Mouse (Mus musculus): Measurements from ENCODE around the gene Fam92b. TPM values are rescaled to one million over a fixed set of nuclear protein-coding genes. Genes with fewer than 3 reads are reported as not detected.

Fam92b gene
- polyA plus RNA-seq, 1 experiment from 2014 or later, result not detected

DNA sequence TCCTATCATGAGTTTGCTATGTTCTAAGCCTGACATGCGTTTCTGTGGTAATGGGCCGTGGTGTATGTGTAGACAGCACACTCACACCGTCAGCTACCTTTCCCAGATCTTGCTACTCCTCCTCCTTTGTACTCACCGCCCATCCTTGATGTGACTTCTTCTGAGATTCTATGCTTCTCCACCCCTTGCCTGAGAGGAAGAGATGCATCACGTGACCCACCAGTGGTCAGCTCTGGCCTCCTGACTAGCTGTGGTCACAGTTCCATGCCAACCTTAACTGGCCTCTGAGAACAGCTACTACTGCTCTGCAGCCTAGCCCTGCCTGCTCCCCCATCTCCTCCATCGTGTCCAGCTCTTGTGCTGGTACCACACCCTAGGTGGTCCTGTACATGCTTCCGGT lies 41.6 kb downstream of the Fam92b start:
- no peaks in the 10 kb centered on the region for H3K9me3 ChIP-seq (replicated peaks; ENCODE audit: low read length)
- no peak overlapping the region for H3K27ac ChIP-seq
- WGBS, result 89% methylated on average over 7 of the region's 7 CpGs
- no peaks in the 10 kb centered on the region for H3K4me1 ChIP-seq (replicated peaks; ENCODE audit: insufficient read depth, low read length)
- H3K4me2 ChIP-seq (ENCODE audit: low read length), result no peak overlapping the region
- no peak for ATAC-seq (replicated peaks; ENCODE audit: low FRiP score, low read depth)
- H3K36me3 ChIP-seq (ENCODE audit: insufficient read depth, low read length), result no peaks in the 10 kb centered on the region
- TF ChIP-seq CTCF (IDR thresholded peaks at IDR 0.05; ENCODE audit: low read depth), result no peak
- no peak for DNase-seq (ENCODE audit: low spot score)
- H3K4me3 ChIP-seq (replicated peaks; ENCODE audit: low read depth, low read length), result no peak overlapping the region
- no peak overlapping the region for H3K9ac ChIP-seq (ENCODE audit: low read depth, low read length)
- no peaks in the 10 kb centered on the region for H3K27me3 ChIP-seq (ENCODE audit: insufficient read depth, low read length)

DNA sequence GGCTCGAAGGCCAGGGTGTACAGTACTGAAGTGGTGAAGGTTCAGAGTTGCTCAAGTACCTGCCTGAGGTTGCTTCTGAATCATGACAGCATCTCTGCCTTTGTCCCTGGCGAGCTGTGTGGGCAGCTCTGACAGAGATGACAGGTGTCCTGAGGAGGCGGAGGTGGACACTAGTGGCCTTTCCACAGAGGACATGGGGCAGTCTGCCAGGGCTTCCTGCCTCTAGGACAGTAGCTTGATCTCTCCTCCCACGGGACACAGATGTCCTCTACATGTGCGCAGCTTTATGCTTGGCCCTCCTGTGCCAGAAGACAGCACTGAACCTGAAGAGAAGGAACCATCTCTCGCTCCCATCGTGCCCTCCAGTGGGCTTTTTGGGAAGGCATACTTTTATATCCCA lies 44.1 kb downstream of the Fam92b start:
- no peak for ATAC-seq (replicated peaks; ENCODE audit: low FRiP score, low read depth)
- H3K27ac ChIP-seq, result no peak overlapping the region
- H3K4me3 ChIP-seq (replicated peaks; ENCODE audit: low read depth, low read length), result no peak overlapping the region
- DNase-seq (ENCODE audit: low spot score), result no peak
- no peaks in the 10 kb centered on the region for H3K36me3 ChIP-seq (ENCODE audit: insufficient read depth, low read length)
- no peak overlapping the region for H3K4me2 ChIP-seq (ENCODE audit: low read length)
- H3K27me3 ChIP-seq (ENCODE audit: insufficient read depth, low read length), result no peaks in the 10 kb centered on the region
- 77% methylated on average over 7 of the region's 7 CpGs for WGBS
- TF ChIP-seq CTCF (IDR thresholded peaks at IDR 0.05; ENCODE audit: low read depth), result peak; percentile 25; the same call in 1 of the 2 replicates
- no peaks in the 10 kb centered on the region for H3K4me1 ChIP-seq (replicated peaks; ENCODE audit: insufficient read depth, low read length)
- no peak overlapping the region for H3K9ac ChIP-seq (ENCODE audit: low read depth, low read length)
- no peaks in the 10 kb centered on the region for H3K9me3 ChIP-seq (replicated peaks; ENCODE audit: low read length)

DNA sequence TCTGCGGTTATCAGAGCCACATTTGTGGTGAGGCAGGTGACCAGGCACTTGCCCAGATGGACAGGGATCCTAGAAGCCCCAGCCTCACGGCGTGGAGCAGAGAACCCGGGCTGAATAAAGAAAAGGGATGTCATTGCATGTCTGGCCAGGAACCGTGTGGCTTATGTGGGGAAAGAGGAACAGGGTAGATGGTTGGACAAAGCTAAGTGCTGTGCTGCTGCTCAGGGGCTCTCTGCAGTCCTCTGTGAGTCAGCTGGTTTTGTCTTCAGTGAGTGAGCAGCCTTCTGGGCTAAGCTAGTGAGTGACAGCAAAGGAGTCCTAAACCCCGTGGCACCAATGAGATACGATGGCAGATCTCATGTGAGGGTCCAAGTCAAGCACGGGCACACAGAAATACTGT lies 46.1 kb downstream of the Fam92b start:
- Histone ChIP-seq H3K4me1 (replicated peaks; ENCODE audit: insufficient read depth, low read length) (no peaks in the 10 kb centered on the region), H3K36me3 (ENCODE audit: insufficient read depth, low read length) (no peaks in the 10 kb centered on the region), H3K9me3 (replicated peaks; ENCODE audit: low read length) (no peaks in the 10 kb centered on the region), H3K27ac (no peak overlapping the region), H3K4me2 (ENCODE audit: low read length) (no peak overlapping the region), H3K9ac (ENCODE audit: low read depth, low read length) (no peak overlapping the region), H3K27me3 (ENCODE audit: insufficient read depth, low read length) (no peaks in the 10 kb centered on the region), H3K4me3 (replicated peaks; ENCODE audit: low read depth, low read length) (no peak overlapping the region)
- TF ChIP-seq CTCF (IDR thresholded peaks at IDR 0.05; ENCODE audit: low read depth), result no peak
- 82% methylated on average over 8 of the region's 8 CpGs for WGBS
- DNase-seq (ENCODE audit: low spot score) (no peak), ATAC-seq (replicated peaks; ENCODE audit: low FRiP score, low read depth) (no peak)

DNA sequence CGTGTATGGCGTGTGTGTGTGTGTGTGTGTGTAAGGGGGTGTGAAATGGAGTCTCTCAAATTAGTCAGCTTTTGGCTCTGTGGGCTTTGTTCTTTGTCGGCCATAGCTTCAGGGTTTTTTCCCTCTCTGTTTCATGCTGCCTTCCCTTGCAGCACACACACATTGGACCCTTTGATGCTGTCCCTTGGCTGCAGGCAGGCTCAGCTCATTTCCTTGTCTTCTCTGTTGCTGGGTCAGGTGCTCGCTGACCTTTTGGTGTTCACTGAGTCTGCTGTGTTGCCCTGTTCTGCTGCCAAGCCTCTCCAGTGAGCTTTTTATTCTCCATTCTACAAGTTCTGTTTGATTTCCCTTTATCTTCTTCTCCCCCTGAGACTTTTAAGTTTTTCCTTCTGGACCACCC lies 47.7 kb downstream of the Fam92b start:
- H3K27me3 ChIP-seq (ENCODE audit: insufficient read depth, low read length), result no peaks in the 10 kb centered on the region
- ATAC-seq (replicated peaks; ENCODE audit: low FRiP score, low read depth) (no peak), DNase-seq (ENCODE audit: low spot score) (no peak)
- 61% methylated on average over 4 of the region's 4 CpGs for WGBS
- TF ChIP-seq CTCF (IDR thresholded peaks at IDR 0.05; ENCODE audit: low read depth), result no peak
- no peak overlapping the region for H3K4me2 ChIP-seq (ENCODE audit: low read length)
- no peaks in the 10 kb centered on the region for H3K9me3 ChIP-seq (replicated peaks; ENCODE audit: low read length)
- H3K36me3 ChIP-seq (ENCODE audit: insufficient read depth, low read length), result no peaks in the 10 kb centered on the region
- H3K4me3 ChIP-seq (replicated peaks; ENCODE audit: low read depth, low read length), result no peak overlapping the region
- 0 out of 2 replicates have a peak, but pooled peaks cover 3% of the 10 kb centered on the region for H3K4me1 ChIP-seq (replicated peaks; ENCODE audit: insufficient read depth, low read length)
- H3K27ac ChIP-seq, result no peak overlapping the region
- no peak overlapping the region for H3K9ac ChIP-seq (ENCODE audit: low read depth, low read length)

GRCm38 (mm10) chr8:120126357-120127161 lies 50.7 kb downstream of the Fam92b start:
- Histone ChIP-seq H3K4me2 (ENCODE audit: low read length) (no peak overlapping the region), H3K4me1 (replicated peaks; ENCODE audit: insufficient read depth, low read length) (0 out of 2 replicates have a peak, but pooled peaks cover 3% of the 10 kb centered on the region), H3K4me3 (replicated peaks; ENCODE audit: low read depth, low read length) (no peak overlapping the region), H3K9ac (ENCODE audit: low read depth, low read length) (no peak overlapping the region), H3K9me3 (replicated peaks; ENCODE audit: low read length) (no peaks in the 10 kb centered on the region), H3K27me3 (ENCODE audit: insufficient read depth, low read length) (no peaks in the 10 kb centered on the region), H3K27ac (peak overlapping the region; percentile 80), H3K36me3 (ENCODE audit: insufficient read depth, low read length) (no peaks in the 10 kb centered on the region)
- peak; percentile 49 for DNase-seq (ENCODE audit: low spot score)
- WGBS, result 26% methylated on average over 14 of the region's 14 CpGs
- no peak for TF ChIP-seq CTCF (IDR thresholded peaks at IDR 0.05; ENCODE audit: low read depth)
- 0 out of 2 replicates have a peak, but pooled peaks have one; percentile 41 for ATAC-seq (replicated peaks; ENCODE audit: low FRiP score, low read depth)

DNA sequence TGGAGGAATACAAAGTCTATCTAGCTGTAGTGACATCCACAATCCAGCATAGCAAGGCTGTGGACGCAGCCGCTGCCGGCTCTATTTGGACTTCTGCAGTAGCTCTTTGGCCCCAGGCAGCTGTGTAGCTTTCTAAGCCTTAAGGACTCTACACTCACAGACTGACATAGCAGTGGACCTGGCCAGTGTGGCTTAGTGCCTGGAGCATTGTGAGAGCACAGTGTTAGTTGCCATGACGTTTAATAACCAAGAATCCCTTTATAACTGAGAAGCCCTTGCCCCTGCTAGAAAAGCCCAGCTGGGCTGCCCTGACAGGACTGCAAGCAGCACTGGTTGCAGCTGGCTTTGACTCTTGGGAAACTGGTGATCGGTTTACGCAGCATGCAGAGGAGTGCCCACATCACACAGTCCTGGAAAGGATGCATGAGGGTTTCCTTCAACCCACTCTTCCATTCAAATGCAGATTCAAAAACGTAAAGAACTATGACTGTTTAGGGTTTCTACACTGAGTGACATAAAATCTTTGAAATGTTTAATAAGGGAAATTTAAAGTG lies 52.4 kb downstream of the Fam92b start:
- H3K4me3 ChIP-seq (replicated peaks; ENCODE audit: low read depth, low read length), result no peak overlapping the region
- H3K27me3 ChIP-seq (ENCODE audit: insufficient read depth, low read length), result no peaks in the 10 kb centered on the region
- TF ChIP-seq CTCF (IDR thresholded peaks at IDR 0.05; ENCODE audit: low read depth), result no peak
- no peak for DNase-seq (ENCODE audit: low spot score)
- H3K36me3 ChIP-seq (ENCODE audit: insufficient read depth, low read length), result no peaks in the 10 kb centered on the region
- H3K9me3 ChIP-seq (replicated peaks; ENCODE audit: low read length), result no peaks in the 10 kb centered on the region
- no peak overlapping the region for H3K9ac ChIP-seq (ENCODE audit: low read depth, low read length)
- no peak for ATAC-seq (replicated peaks; ENCODE audit: low FRiP score, low read depth)
- WGBS, result 53% methylated on average over 7 of the region's 7 CpGs
- 0 out of 2 replicates have a peak, but pooled peaks cover 3% of the 10 kb centered on the region for H3K4me1 ChIP-seq (replicated peaks; ENCODE audit: insufficient read depth, low read length)
- H3K27ac ChIP-seq, result no peak overlapping the region
- no peak overlapping the region for H3K4me2 ChIP-seq (ENCODE audit: low read length)
